Mouse (Mus musculus) erythroblast, embryonic 14.5 days (primary cell): Measurements from ENCODE around the gene Tmem35b.

Source experiments
- GATA1 ChIP-seq: IDR thresholded peaks from 2 replicates; pipeline ENCODE4 v1.6.1; 2012; ENCODE audit warnings: low read length, inconsistent platforms, mixed read lengths
- TAL1 ChIP-seq: IDR thresholded peaks from 3 replicates; pipeline ENCODE4 v1.6.1; 2012; ENCODE audit warnings: low read length, inconsistent platforms, mixed read lengths

DNA sequence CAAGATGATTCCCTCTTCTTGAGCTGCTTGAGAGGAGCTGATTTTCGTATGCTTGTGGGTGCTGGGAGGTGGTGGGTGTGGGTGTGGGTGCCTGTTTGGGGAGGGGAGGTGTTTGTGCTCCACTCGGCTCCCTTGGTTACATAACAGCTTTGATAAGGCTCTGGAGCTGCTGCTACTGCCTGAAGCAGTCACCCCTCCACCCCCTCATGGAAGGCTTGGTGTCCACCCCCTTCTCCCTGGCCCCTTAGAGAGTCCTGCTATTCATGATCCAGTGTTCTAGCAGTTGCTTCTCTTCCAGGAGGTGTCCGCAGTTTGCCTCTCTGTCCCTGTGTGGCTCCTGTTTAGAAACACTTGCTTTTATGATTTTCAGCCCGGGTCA is 51.4 kb downstream of the Tmem35b start:
- no peak for TF ChIP-seq GATA1
- TF ChIP-seq TAL1 = no peak
